Mouse (Mus musculus) C2C12 (cell line): Measurements from ENCODE around the gene Rnf26. TPM values are rescaled to one million over a fixed set of nuclear protein-coding genes. Genes with fewer than 3 reads are reported as not detected.

Source experiments
- H3K27me3 ChIP-seq: one replicate; pipeline ENCODE4 v1.6.1; 2011; ENCODE audit not compliant: control insufficient read depth, insufficient read depth, insufficient read length
- H3K36me3 ChIP-seq: one replicate; pipeline ENCODE4 v1.6.1; 2011; ENCODE audit not compliant: control insufficient read depth, insufficient read depth
- H3K4me3 ChIP-seq: one replicate; pipeline ENCODE4 v1.5.1; 2011; ENCODE audit warnings: mild to moderate bottlenecking, control low read depth; ENCODE audit not compliant: poor library complexity, insufficient read depth, severe bottlenecking
- H3K79me2 ChIP-seq: one replicate; pipeline ENCODE4 v1.6.1; 2011; ENCODE audit not compliant: control insufficient read depth, insufficient read depth
- H3K79me3 ChIP-seq: one replicate; pipeline ENCODE4 v1.6.1; 2011; ENCODE audit warnings: low read depth, control low read depth
- H3ac ChIP-seq: one replicate; pipeline ENCODE3; 2011; ENCODE audit warnings: low read depth; ENCODE audit not compliant: control insufficient read depth, insufficient read length
- CEBPB ChIP-seq: IDR thresholded peaks from one replicate; pipeline ENCODE4 v1.6.1; 2011; ENCODE audit warnings: low read depth, mild to moderate bottlenecking, control low read depth, moderate library complexity
- CTCF ChIP-seq: IDR thresholded peaks from one replicate; pipeline ENCODE4 v1.5.1; 2011; ENCODE audit not compliant: control insufficient read depth, insufficient read depth, insufficient read length
- FOSL1 ChIP-seq: IDR thresholded peaks from one replicate; pipeline ENCODE4 v1.8.0; 2011; ENCODE audit warnings: mild to moderate bottlenecking, low read length; ENCODE audit not compliant: poor library complexity, insufficient read depth, severe bottlenecking
- MAX ChIP-seq: IDR thresholded peaks from one replicate; pipeline ENCODE4 v1.6.1; 2011; ENCODE audit warnings: mild to moderate bottlenecking, control low read depth
- MYOD1 ChIP-seq: IDR thresholded peaks from one replicate; pipeline ENCODE4 v1.6.1; 2011; ENCODE audit warnings: low read depth; ENCODE audit not compliant: control insufficient read depth, insufficient read length
- MYOG ChIP-seq: IDR thresholded peaks from one replicate; pipeline ENCODE4 v1.6.1; 2011; ENCODE audit not compliant: control insufficient read depth, insufficient read length; ENCODE audit errors: extremely low read depth
- USF1 ChIP-seq: IDR thresholded peaks from one replicate; pipeline ENCODE4 v1.6.1; 2011; ENCODE audit warnings: low read depth, mild to moderate bottlenecking, control low read depth, moderate library complexity
- polyA plus RNA-seq: library from polyadenylated mRNA; unstranded; fragments of >200 nt; fragmentation: generic; extraction: Trizol; gene quantifications from one replicate; pipeline ENCODE4 v1.2.1, GENCODE M21; 2012; ENCODE audit warnings: missing spikeins

The Rnf26 gene
- polyA plus RNA-seq, 1 experiment = 52.6 TPM

- H3K27me3 ChIP-seq = no peaks in the 10 kb centered on the region
- no peak overlapping the region for H3K4me3 ChIP-seq
- TF ChIP-seq MYOD1 = no peak
- no peak for TF ChIP-seq MYOG
- TF ChIP-seq CTCF = no peak
- TF ChIP-seq CEBPB = no peak
- TF ChIP-seq MAX = no peak
- TF ChIP-seq FOSL1 = no peak
- TF ChIP-seq USF1 = no peak
- no peaks in the 10 kb centered on the region for H3K79me3 ChIP-seq
- H3K79me2 ChIP-seq = no peaks in the 10 kb centered on the region
- no peaks in the 10 kb centered on the region for H3K36me3 ChIP-seq
- no peak overlapping the region for H3ac ChIP-seq
Observed at GRCm38 (mm10) chr9:44073115-44073514, 40.2 kb downstream of the Rnf26 start.

- Histone ChIP-seq H3K79me2 (no peaks in the 10 kb centered on the region), H3K27me3 (no peaks in the 10 kb centered on the region), H3K79me3 (no peaks in the 10 kb centered on the region), H3K4me3 (no peak overlapping the region), H3K36me3 (no peaks in the 10 kb centered on the region), H3ac (no peak overlapping the region)
- no peak for TF ChIP-seq USF1
Observed at GRCm38 (mm10) chr9:44072599-44072915, 40.8 kb downstream of the Rnf26 start.

GRCm38 (mm10) chr9:44071914-44072598 is 41.3 kb downstream of the Rnf26 start:
- H3ac ChIP-seq = no peak overlapping the region
- no peak overlapping the region for H3K4me3 ChIP-seq
- TF ChIP-seq CTCF = no peak
- no peak for TF ChIP-seq MYOD1
- no peak for TF ChIP-seq CEBPB
- H3K36me3 ChIP-seq = no peaks in the 10 kb centered on the region
- H3K79me2 ChIP-seq = no peaks in the 10 kb centered on the region
- no peaks in the 10 kb centered on the region for H3K27me3 ChIP-seq
- no peaks in the 10 kb centered on the region for H3K79me3 ChIP-seq

GRCm38 (mm10) chr9:44070844-44071231 is 42.5 kb downstream of the Rnf26 start:
- Histone ChIP-seq H3K27me3 (no peaks in the 10 kb centered on the region), H3K79me3 (no peaks in the 10 kb centered on the region), H3K36me3 (no peaks in the 10 kb centered on the region), H3ac (no peak overlapping the region), H3K79me2 (no peaks in the 10 kb centered on the region), H3K4me3 (no peak overlapping the region)
- TF ChIP-seq CTCF = no peak
- TF ChIP-seq USF1 = no peak
- TF ChIP-seq MYOD1 = no peak
- no peak for TF ChIP-seq CEBPB
- TF ChIP-seq MYOG = no peak
- TF ChIP-seq MAX = no peak
- TF ChIP-seq FOSL1 = no peak

- no peak for TF ChIP-seq USF1
- no peak overlapping the region for H3ac ChIP-seq
- no peaks in the 10 kb centered on the region for H3K36me3 ChIP-seq
- H3K79me2 ChIP-seq = no peaks in the 10 kb centered on the region
- no peak overlapping the region for H3K4me3 ChIP-seq
- H3K27me3 ChIP-seq = no peaks in the 10 kb centered on the region
- no peaks in the 10 kb centered on the region for H3K79me3 ChIP-seq
Observed at GRCm38 (mm10) chr9:44070113-44070843, 43.0 kb downstream of the Rnf26 start.

- TF ChIP-seq MAX (no peak), CTCF (no peak), CEBPB (no peak), MYOG (no peak), FOSL1 (no peak), MYOD1 (no peak), USF1 (no peak)
- H3K4me3 ChIP-seq = no peak overlapping the region
- H3K27me3 ChIP-seq = no peaks in the 10 kb centered on the region
- no peaks in the 10 kb centered on the region for H3K79me3 ChIP-seq
- H3K79me2 ChIP-seq = no peaks in the 10 kb centered on the region
- H3ac ChIP-seq = no peak overlapping the region
- no peaks in the 10 kb centered on the region for H3K36me3 ChIP-seq
Observed at GRCm38 (mm10) chr9:44069252-44069651, 44.1 kb downstream of the Rnf26 start.
